Mouse (Mus musculus): ENCODE measurements around the gene Fuk.
A peak's percentile ranks its signal among the peaks of the same experiment; 100 is the strongest.
"Not testable (repeated sequence)": the region's sequence is repeated elsewhere in the genome, so short reads cannot be mapped to it uniquely, and the experiment has no call there.

Fuk gene

DNA sequence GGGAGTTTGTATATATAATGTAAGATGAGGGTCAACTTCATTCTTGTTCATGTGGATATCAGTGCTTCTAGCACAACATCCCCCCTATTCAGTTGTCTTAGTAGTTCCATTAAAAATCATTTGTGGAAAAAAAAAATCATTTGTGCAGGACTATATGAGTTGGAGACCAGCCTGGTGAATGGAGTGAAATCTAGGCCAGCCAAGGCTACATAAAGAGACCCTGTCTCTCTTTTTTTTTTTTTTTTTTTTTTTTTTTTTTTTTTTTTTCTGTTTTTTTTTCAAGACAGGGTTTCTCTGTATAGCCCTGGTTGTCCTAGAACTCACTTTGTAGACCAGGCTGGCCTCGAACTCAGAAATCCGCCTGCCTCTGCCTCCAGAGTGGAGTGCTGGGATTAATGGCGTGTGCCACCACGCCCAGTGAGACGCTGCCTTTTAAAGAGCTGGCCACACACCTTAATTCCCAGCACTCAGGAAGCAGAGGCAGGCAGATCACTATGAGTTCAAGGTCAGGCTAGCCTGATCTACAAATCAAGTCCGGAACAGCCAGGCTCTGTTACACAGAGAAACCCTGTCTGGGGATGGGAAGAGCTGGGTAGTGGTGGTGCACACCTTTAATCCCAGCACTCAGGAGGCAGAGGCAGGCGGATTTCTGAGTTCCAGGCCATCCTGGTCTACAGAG, 40.8 kb downstream of the Fuk start:
- not testable (repeated sequence) for DNase-seq

DNA sequence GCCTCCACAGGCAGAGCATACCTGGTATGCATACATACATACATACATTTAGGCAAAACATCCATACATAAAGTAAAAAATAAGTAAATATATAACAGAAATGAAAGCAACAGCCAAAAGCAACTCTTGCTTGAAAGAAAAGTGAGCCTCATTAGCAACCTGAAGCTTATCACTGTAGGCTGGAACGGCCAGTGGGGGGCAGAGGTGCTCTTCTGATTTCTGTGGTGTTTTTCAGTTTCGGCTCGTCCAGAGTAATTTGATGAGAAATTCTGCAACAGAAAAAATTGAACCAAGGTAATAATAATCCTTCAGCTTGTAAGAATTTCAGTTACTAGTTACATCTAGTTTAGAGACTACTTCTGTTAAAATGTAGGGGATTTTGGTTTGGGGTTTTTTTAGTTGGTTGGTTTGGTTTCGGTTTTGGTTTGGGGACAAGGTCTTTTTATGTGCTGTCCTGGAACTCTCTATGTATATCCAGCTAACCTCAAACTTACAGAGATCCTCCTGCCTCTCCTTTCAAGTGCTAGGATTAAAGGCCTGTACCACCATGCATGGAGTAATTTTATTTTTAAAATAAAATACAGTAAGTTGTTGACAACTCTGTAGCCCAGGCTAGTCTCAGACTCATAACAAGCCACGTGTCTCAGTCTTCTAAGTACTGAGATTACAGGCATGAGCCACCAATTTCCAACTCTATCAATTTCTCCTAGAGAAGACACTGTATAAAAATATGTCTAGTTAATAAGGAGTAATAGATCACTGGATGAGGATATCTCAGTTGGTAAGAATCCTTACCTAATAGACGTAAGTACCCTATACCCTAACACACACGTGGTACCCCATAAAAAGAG, 42.4 kb downstream of the Fuk start:
- no peak for DNase-seq

DNA sequence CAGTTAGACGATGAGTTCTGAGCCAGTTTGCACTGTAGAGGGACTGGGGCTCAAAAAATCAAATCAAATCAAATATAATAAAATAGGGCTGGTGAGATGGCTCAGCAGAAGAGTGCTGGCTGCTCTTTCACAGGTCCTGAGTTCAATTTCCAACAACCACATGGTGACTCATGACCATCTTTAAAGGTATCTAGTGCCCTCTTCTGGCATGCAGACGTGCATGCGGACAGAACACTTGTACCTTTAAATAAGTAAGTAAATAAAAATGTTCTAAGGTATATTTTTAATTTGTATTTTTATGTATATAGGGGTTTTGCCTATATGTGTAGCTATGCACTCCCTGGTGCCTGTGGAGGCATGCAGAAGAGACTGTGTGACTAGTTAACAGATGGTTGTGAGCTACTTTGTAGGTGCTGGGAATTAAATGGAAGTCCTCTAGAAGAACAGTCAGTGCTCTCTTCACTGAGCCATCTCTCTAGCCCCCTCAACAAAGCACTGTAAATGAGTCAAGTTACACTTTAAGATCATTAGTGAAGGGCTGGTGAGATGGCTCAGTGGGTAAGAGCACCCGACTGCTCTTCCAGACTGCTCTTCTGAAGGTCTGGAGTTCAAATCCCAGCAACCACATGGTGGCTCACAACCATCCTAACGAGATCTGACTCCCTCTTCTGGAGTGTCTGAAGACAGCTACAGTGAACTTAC, 45.4 kb downstream of the Fuk start:
- DNase-seq, result no peak

DNA sequence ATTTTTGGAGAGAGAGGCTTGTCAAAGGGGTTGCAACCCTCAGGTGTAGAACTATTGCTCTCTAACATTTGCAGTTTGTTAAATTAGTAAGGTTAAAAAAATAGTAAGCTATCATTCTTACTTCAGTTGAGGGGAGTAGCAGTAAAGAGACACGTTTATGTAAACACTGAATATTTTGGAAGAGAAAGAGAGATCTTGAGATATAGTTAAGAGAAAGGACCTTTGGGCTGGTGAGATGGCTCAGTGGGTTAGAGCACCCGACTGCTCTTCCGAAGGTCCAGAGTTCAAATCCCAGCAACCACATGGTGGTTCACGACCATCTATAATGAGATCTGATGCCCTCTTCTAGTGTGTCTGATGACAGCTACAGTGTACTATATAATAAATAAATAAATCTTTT, 46.2 kb downstream of the Fuk start:
- DNase-seq, result not testable (repeated sequence)

DNA sequence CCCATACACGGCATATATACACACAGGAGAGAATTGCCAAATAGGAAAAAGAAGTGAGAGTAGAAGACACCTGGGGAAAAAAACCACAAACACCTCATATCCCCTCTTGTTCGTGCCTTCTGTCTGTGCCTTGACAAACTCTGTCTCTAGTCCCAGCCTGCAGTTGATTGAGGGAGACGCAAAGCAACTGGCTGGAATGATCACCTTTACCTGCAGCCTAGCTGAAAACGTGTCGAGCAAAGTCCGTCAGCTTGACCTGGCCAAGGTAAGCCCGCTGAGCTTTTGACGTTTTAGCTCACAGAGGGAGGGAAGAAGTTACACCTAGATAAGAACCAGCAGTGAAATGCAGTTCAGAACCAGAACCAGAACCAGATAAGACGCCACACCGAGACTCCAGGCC, 51.1 kb downstream of the Fuk start:
- DNase-seq, result no peak

DNA sequence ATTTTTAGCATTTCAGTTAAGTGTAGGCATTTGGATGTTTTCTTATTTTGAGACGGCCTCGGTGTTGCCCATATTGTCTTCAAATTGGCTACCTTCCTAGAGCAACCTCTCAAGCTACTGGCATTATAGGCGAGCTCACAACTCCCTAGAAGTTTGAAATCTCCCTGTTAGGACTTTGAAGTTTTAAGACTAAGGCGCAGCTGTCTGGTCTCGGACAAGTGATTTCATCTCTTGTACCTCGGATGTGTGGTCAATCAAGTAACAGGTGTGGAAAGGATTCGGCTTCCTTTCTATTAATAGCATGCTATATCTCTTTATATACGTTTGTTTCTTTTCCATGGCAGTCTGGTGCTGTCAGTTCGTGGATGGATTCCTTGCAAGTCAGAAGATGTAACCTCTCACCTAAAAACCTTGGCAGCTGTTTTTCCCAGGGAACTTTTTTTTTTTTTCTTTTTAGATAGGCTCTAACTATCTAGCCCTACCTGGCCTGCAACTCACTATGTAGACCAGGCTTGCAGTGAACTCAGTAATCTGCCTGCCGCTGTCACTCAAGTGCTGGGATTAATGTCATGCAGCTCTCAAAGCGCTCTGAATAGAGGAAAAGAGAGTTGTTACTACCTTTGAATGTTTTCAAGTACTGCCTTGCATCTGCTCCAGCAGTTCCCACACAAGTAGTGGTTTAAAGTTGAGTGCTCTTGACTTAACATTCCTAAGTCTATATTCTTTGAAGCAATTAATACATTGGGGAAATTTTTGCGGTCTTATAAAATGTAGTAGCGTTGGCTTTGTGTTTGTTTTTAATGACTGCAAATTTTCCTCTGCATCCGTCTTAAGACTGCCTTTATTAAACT, 54.4 kb downstream of the Fuk start:
- DNase-seq, result no peak

DNA sequence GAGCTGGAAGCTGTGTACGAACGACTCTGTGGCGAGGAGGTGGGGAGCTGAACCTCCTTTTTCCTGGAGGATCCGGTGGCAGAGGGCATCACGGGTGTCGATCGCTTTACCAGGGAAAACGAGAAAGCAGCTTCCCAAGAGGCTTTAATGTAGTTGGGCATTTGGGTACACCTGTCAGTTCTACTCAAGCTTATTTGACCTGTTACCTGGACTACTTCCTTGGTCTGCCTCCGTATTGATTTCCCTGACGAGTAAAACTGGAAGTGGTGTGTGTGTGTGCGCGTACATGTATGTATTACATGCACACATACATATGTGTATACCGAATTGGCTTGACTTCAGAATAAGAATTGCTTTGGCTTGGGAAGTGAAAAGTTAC, 55.1 kb downstream of the Fuk start:
- DNase-seq, result no peak

DNA sequence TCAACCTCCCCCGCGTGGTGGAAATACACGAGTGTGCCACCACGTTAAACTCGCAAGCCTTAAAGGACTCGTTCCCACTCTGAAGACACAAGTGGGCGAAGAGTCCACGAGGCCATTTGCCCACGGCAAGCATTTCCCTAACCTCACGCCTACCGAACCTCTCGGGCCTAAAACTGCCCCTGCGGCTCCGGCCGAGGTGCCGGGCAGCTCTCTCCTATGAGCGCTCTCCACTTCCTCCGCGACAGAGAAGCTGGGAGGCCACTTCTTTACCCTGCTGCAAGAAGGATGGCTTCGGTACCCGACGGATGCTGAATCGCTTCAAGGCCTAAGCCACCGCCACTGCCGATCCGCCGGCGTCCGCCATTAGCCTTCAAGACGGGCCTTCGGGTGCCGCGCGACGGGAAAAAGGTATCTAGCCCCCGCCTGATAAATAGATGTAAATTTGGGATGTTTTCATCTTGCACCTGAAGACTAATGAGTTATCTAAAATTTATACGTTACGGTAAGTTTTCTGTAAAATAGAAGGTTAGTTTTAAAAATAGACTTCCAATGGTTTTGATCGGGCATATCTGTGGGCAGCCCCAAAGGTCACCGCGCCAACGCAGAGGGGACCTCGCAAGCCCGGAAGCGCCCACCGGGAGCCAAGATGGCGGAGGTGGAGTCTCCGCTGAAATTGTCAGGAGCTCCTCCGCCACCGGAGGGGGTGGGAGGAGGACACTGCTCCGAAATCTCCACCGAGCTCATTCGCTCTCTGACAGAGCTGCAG, 55.7 kb downstream of the Fuk start, which contains the start of the genes Cog4 and Sf3b3:
Gene Cog4, plus strand, starts transcription at position 196 of the 766 bp plus-strand sequence.
Gene Sf3b3, minus strand, starts transcription at position 383 of the 766 bp plus-strand sequence.
- DNase-seq, result peak; percentile 84

DNA sequence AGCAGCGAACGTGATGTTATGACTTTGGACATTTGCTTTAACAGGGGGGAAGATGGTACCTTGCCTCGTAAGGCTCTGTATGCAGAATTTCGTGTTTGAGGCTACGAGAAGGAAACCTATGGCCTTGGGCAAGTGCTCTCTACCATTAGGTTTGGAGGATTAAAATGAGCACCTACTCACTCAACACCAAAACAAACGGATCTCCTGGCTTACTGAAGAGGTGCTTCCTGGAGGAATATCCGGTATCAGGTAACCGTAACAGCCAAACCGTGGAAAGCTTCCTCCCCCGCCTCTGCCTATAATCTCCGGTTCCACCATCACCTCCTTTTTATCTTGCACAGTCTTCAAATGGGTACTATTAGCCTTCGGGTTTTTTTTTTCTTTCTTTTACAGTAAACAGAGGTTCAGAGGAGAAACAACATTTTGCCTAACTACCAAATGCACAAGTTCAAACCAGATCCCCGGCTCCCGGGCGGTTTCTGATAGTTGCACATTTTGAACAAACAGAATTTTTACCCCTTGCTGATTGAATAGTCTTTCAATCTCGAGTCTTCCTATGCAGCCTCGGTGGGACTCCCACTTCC, 56.4 kb downstream of the Fuk start:
- DNase-seq, result no peak

DNA sequence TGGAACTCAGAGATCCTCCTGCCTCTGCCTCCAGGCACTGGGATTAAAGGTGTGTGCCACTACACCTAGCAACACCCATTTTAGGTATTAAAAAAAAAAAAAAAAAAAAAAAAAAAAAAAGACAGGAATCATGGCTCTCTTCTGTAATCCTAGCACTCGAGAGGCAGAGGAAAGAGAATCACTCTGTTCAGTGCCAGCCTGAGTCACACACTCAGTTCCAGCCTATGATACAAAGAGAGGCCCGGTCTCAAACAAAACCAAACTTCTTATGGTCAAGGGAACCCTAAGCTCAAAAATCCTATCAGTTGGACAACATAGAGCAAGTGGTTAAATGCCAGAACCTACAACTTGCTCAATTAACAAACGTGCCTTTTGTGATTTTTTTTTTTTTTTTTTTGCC, 57.3 kb downstream of the Fuk start:
- no peak for DNase-seq

DNA sequence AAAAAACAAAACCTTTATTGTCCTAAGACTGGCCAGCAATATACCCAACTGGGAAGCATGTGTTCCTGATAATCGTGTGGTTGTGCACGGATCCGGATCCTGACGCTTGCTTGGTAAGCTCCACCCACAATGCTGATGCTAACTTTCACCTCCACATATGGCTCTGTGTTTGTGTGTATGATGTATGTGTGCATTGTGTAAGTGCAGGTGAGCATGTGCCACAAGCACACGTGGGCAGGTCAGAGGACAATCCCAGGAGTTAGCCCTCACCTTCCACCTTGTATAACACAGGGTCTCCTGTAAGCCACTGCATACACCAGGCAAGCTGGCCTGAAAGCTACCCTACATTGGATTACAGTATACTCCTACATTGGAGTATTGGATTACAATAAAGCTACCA, 59.1 kb downstream of the Fuk start:
- no peak for DNase-seq

DNA sequence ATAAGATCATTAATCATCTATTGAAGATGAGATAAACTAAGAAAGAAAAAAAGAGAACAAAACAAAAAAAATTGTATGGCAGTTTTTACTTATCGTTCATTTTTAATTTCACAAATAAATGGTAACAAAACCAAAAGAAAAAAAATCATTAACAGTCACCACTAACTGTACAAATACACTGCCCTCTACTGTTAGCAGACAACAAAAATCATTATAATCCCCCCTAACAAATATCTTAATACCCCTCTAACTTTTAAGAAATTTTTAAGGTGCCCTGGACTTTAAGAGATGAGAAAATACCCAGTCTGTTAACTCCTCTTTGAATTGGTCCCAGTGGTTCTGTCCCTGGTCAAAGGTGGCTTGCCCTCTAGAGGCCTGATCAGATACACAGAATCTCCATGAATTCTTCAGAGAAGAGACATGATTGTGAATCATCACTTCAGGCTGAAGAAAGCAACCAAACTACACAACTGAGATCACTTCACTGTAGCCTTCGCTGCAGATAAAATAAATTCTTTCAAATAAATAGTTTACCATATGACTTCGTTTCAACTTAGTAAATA, 60.2 kb downstream of the Fuk start:
- DNase-seq, result no peak

Measured in kidney, adult 11 months (tissue).